Mouse (Mus musculus): ENCODE measurements around the gene Mkrn2os. TPM values are rescaled to one million over a fixed set of nuclear protein-coding genes. Genes with fewer than 3 reads are reported as not detected.
"Not testable (repeated sequence)": the region's sequence is repeated elsewhere in the genome, so short reads cannot be mapped to it uniquely, and the experiment has no call there.

The Mkrn2os gene
- 2.4 and 3.0 TPM in 2 replicates for polyA plus RNA-seq (2012; rRNA removed)

GRCm38 (mm10) chr6:115592458-115592857 lies at the start of gene Mkrn2os:
Gene Mkrn2os, minus strand, starts transcription at chr6:115592576.
- no peak for DNase-seq (ENCODE audit: low read depth)

GRCm38 (mm10) chr6:115638188-115638587 lies 45.8 kb upstream of the Mkrn2os start:
- DNase-seq (ENCODE audit: low read depth): not testable (repeated sequence)

- DNase-seq (ENCODE audit: low read depth): no peak
These were observed 41.6 kb upstream of the Mkrn2os start for GRCm38 (mm10) chr6:115634015-115634414.

- DNase-seq (ENCODE audit: low read depth): no peak
These were observed 38.9 kb upstream of the Mkrn2os start for GRCm38 (mm10) chr6:115631056-115631795.

- no peak for DNase-seq (ENCODE audit: low read depth)
These were observed 33.7 kb upstream of the Mkrn2os start for GRCm38 (mm10) chr6:115626121-115626520.

- no peak for DNase-seq (ENCODE audit: low read depth)
These were observed 28.6 kb upstream of the Mkrn2os start for GRCm38 (mm10) chr6:115620942-115621341.

GRCm38 (mm10) chr6:115619818-115620217 lies 27.4 kb upstream of the Mkrn2os start:
- no peak for DNase-seq (ENCODE audit: low read depth)

GRCm38 (mm10) chr6:115615983-115616382 lies 23.6 kb upstream of the Mkrn2os start:
- DNase-seq (ENCODE audit: low read depth): no peak

GRCm38 (mm10) chr6:115613793-115614192 lies 21.4 kb upstream of the Mkrn2os start:
- DNase-seq (ENCODE audit: low read depth): no peak

- DNase-seq (ENCODE audit: low read depth): no peak
These were observed 17.9 kb upstream of the Mkrn2os start for GRCm38 (mm10) chr6:115610301-115610700.

GRCm38 (mm10) chr6:115609121-115609520 lies 16.7 kb upstream of the Mkrn2os start:
- no peak for DNase-seq (ENCODE audit: low read depth)

GRCm38 (mm10) chr6:115607429-115607828 lies 15.1 kb upstream of the Mkrn2os start:
- no peak for DNase-seq (ENCODE audit: low read depth)

GRCm38 (mm10) chr6:115606461-115606860 lies 14.1 kb upstream of the Mkrn2os start:
- DNase-seq (ENCODE audit: low read depth): no peak

GRCm38 (mm10) chr6:115601715-115602523 lies 9.5 kb upstream of the Mkrn2os start, which contains the start of gene Mkrn2:
Gene Mkrn2, plus strand, starts transcription at chr6:115601902.
- DNase-seq (ENCODE audit: low read depth): no peak

GRCm38 (mm10) chr6:115601322-115601714 lies 8.9 kb upstream of the Mkrn2os start:
- DNase-seq (ENCODE audit: low read depth): no peak

- DNase-seq (ENCODE audit: low read depth): no peak
These were observed 3.3 kb upstream of the Mkrn2os start for GRCm38 (mm10) chr6:115595667-115596066.

GRCm38 (mm10) chr6:115594463-115594862 lies 2.1 kb upstream of the Mkrn2os start:
- no peak for DNase-seq (ENCODE audit: low read depth)

GRCm38 (mm10) chr6:115593252-115593651 lies 876 bp upstream of the Mkrn2os start:
- DNase-seq (ENCODE audit: low read depth): no peak

- DNase-seq (ENCODE audit: low read depth): no peak
These were observed 550 bp downstream of the Mkrn2os start for GRCm38 (mm10) chr6:115591692-115592359.

- DNase-seq (ENCODE audit: low read depth): no peak
These were observed 6.1 kb downstream of the Mkrn2os start for GRCm38 (mm10) chr6:115586321-115586720.

GRCm38 (mm10) chr6:115584176-115584575 lies 8.2 kb downstream of the Mkrn2os start:
- no peak for DNase-seq (ENCODE audit: low read depth)

GRCm38 (mm10) chr6:115583430-115584125 lies 8.8 kb downstream of the Mkrn2os start:
- no peak for DNase-seq (ENCODE audit: low read depth)
